Mouse (Mus musculus): ENCODE results near the gene Fgf9.

Fgf9 gene

DNA sequence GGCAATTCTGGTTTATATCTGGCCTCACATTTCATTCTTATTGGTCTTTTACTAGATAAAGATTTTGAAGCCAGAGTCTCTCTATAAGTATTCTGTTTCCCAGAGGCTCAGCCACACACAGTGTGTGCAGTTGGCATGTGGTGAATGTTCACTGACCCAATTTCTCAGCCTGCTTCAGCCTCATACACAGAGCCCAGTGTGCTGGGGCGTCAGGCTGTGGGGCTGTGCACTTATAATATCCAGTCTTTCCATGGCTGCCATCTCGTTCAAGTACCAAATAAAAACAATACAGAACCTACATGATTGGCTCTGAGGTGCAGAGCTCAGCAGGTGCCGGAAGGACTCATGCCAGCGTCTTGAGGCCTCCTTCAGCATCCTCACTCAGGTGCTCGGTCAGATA, 19.1 kb downstream of the Fgf9 start:
- no peak for DNase-seq (ENCODE audit: low read depth, low spot score)

GRCm38 (mm10) chr14:58091321-58091720, 21.0 kb downstream of the Fgf9 start:
- DNase-seq (ENCODE audit: low read depth, low spot score), result no peak

DNA sequence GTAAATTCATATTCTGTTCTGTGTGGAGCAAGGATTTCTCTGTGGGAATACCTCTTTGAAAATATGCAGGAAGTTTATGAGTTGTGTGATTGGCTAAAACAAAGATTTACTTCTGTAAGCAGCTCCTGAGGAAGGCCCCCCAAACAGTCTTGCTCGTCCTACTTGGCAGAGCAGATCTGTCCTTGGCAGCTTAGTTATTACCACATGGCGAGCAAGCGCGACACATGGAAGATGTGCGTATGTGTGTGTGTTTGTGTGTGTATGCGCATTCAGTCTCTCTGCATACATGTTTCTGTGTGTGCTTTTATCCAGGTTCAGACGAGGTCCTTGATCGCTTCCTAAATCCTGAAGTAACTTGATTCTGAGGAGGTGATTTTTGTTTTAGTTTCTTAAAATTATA, 29.3 kb downstream of the Fgf9 start:
- no peak for DNase-seq (ENCODE audit: low read depth, low spot score)

DNA sequence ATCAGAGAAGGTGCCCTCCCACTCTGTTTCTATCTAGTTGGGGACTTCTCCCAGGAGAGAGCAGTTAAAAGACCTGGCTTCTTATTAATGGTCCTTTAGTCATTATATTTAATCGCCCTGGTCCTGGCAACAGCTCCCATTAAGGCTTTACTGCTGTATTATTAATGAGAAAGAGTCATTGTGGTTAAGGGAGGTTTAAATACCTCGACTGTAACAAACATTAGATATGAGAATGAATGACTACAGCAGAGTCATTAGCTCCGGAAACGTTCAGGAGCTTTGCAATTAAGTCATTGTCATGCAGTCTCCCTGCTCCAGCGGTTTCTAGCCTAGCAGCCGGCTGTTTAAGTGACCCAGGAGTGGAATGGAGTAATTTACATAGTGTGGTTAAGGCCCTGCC, 31.0 kb downstream of the Fgf9 start:
- DNase-seq (ENCODE audit: low read depth, low spot score), result no peak

- no peak for DNase-seq (ENCODE audit: low read depth, low spot score)
Measured at GRCm38 (mm10) chr14:58104266-58104665, 33.9 kb downstream of the Fgf9 start.

- no peak for DNase-seq (ENCODE audit: low read depth, low spot score)
Measured at GRCm38 (mm10) chr14:58105596-58105995, 35.2 kb downstream of the Fgf9 start.

DNA sequence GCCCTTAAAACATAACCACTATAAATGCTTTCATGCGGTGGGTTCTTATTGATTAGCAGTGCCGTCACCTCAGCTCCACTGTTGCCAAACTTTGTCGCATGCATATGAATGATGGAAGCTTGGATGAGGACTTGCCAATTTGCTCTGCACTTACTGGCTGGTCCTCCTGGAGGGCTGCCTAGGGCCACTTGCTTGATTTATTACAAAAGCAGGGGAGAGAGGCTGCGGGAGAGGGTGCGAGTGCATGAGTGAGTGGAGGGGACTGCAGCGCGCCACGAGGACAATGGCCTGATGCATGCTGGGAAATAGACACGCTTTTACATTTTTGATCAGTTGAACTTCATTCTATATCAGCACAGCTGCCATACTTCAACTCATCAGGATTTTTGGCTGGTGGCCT, 39.3 kb downstream of the Fgf9 start:
- no peak for DNase-seq (ENCODE audit: low read depth, low spot score)

- no peak for DNase-seq (ENCODE audit: low read depth, low spot score)
Measured at GRCm38 (mm10) chr14:58111562-58111961, 41.2 kb downstream of the Fgf9 start.

DNA sequence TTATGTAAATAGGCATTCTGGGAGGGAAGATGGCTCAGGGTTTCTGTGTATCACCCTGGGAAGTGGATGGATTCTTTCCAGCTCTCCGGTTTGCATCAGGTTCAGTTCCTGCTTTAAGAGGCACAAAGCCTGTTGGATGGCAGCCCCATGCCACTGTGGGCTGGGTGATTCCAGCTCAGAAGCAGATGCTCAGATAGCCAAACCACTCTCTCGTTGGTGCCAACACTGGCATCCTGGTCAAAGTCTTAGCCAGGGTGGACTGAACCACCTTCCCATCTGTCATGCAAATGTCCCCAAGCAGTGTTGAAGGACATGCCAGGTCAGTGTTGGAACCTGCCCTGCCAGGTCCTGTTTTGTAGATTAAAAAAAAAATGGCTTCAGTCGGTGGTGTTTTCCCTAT, 42.0 kb downstream of the Fgf9 start:
- no peak for DNase-seq (ENCODE audit: low read depth, low spot score)

DNA sequence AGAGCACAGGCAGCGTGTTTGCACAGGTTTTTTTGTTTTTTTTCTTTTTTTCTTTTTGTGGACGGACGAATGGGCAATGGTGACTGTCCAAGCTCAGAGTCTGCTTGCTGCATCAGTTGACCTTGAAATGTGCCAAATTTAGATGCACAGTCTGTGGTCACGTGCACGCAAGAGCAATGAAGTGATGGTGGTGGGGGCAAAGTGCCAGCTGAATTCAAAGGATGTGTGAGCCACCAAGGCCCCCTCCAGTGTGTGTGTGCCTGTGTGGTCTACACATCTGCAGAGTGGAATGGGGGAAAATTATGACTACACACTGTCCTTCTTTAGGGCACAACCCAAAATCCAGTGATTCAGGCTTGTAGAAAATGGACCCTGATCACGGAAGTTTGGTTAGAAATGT, 42.8 kb downstream of the Fgf9 start:
- DNase-seq (ENCODE audit: low read depth, low spot score), result no peak

GRCm38 (mm10) chr14:58114146-58114545, 43.8 kb downstream of the Fgf9 start:
- no peak for DNase-seq (ENCODE audit: low read depth, low spot score)

GRCm38 (mm10) chr14:58124625-58125024, 54.3 kb downstream of the Fgf9 start:
- DNase-seq (ENCODE audit: low read depth, low spot score), result no peak

- no peak for DNase-seq (ENCODE audit: low read depth, low spot score)
Measured at GRCm38 (mm10) chr14:58126508-58126907, 56.2 kb downstream of the Fgf9 start.

DNA sequence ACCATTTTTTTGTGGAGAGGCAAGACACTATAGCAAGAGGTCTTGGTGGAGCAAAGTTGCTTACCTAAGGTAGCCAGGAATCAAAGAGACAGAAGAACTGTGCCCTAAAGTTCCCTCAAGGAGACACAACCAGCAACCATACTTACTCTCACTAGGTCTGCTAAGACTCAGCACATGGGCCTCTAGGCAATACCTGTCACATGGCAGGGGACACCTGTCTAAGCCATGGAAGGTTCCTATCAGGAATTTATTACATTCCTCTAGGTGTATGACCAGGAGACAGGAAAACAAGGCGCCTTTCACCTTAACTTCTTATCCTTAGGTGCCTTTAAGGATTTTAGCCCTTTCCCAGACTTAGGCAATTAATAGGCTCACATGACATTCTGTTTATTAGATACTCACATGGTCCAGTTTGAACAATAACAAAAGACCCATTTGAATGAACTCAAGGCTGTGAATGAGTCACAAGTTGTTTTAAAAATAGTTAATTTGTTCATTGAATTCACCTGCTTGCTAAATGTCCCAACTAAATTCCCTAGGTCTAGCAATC, 69.2 kb downstream of the Fgf9 start:
- no peak for DNase-seq (ENCODE audit: low read depth, low spot score)

GRCm38 (mm10) chr14:58149637-58150470, 79.5 kb downstream of the Fgf9 start:
- no peak for DNase-seq (ENCODE audit: low read depth, low spot score)

GRCm38 (mm10) chr14:58150471-58150855, 80.1 kb downstream of the Fgf9 start:
- DNase-seq (ENCODE audit: low read depth, low spot score), result no peak

DNA sequence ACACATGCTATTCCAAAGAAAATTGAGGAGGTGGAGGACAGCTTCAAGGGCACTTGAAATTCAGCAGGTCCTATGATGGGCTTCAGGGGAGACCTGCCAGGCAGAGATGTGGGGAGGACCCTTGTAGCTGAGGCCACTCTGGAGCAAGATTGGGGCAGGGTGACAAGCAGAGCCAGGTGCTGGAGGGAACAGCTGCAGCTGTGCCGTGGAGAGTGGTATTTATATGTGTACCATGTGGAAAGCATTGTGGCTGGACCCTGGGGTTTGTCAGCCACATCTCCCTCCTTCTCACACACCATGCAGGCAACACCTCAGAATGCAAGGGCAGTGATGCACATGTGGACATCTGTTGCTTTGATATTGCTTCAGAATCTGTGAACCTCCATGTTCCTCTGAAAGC, 81.8 kb downstream of the Fgf9 start:
- DNase-seq (ENCODE audit: low read depth, low spot score), result no peak

DNA sequence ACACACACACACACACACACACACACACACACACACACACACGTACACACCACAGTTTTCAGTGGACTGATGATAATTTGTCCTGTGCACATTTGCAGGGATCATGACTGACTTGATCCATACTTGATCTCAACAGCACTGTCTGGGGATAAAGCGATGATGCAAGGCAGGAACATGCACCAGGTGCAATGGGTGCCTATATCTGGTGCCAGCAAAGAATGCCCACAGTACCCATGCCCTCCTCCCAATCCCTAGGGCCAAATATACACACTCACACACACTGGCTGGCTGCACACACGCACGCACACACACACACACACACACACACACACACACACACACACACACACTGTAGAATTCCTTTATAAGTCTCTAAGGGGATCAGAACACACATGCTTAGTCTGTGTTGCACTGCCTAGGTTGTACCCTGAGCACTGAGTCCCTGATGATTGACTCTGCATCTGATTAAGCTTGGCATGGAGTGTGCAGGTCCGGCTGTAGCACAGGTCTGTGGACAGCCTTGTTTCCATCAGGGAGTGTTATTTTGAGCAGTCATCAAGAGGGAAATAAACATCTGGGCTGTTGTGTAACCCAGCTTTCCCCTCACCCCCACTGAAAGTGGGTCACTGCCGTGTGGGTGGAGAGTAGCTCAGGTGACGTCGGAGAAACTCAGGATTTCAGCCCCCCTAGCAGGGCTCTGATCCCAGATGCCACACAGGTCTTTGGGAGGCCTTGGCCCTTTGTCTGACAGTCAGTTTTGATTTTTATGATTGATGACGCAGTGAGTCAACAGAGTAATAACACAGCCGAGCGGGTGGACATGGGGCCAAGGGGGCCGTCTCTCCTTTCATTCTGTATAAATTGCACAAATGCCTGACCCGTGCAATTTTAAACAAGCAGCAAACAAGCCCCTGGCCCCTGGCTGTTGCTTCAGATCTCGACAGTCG, 83.4 kb downstream of the Fgf9 start:
- peak; percentile 32 for DNase-seq (ENCODE audit: low read depth, low spot score)

DNA sequence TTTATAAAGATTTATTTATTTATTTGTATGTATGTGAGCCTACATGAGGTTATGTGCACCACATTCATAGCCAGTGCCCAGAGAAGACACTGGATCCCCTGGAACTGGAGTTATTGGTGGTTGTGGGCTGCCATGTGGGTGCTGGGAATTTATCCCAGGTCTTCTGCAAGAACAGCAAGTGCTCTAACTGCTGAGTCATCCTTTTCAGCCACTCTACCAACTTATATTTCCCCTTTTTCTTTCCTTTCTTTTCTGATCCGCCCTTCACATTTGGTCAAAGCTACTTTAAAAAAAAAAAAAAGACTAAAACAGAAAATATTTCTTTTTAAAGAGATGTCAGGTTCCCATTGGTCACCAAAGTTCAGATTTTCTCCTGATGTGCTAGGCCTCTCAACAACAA, 90.3 kb downstream of the Fgf9 start:
- DNase-seq (ENCODE audit: low read depth, low spot score), result no peak
